Mouse (Mus musculus): ENCODE measurements at regions not wholly inside any gene's neighbourhood (a gene's known extent, or its start where the extent isn't known, plus 50 kb on each side); places are given as distances from the start of the nearest gene placed in this dataset.
A peak's percentile ranks its signal among the peaks of the same experiment; 100 is the strongest.

DNA sequence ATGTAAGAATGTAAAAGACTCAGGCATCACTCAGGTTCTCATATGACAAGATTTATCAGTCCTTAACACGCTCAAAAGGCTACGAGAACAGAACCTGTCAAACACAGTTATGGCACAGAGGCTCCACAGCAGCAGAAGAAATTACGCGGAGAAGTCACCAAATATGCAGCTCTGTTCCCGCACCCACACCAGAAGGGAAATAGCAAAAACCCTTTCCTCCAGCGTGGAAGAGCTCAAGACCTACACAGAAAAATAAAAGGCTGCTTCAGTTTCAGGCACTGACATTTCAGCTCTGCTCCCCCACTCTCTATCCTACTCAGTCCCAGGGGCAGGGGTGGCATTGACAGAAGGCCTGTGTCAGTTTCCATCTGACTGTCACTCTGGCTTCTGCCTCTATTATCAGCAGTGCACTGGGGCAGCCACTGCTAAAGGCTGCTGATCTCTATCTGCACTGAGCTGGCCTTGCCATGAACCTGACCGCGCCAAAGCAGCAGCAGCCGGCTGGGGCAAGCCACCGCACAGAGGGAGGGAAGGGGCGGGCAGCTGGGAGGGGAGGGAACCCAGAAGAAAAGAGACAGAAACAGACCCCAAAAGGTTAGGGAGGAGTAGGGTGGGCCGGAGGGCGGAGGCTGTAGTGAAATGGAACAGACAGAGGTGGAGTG lies 513.3 kb upstream of the Mms22l start:
- 27% methylated on average over 13 of the region's 13 CpGs for WGBS
- DNase-seq (ENCODE audit: low spot score): peak; percentile 18
- H3K9ac ChIP-seq (ENCODE audit: low read depth, low read length): no peak overlapping the region
- TF ChIP-seq CTCF (IDR thresholded peaks at IDR 0.05; ENCODE audit: low read depth): no peak
- H3K4me1 ChIP-seq (replicated peaks; ENCODE audit: insufficient read depth, low read length): no peaks in the 10 kb centered on the region
- ATAC-seq (replicated peaks; ENCODE audit: low FRiP score, low read depth): peak; percentile 90
- H3K4me2 ChIP-seq (ENCODE audit: low read length): peak overlapping the region; percentile 30; the same call in 1 of the 2 replicates
- H3K36me3 ChIP-seq (ENCODE audit: insufficient read depth, low read length): no peaks in the 10 kb centered on the region
- no peak overlapping the region for H3K27ac ChIP-seq
- no peaks in the 10 kb centered on the region for H3K27me3 ChIP-seq (ENCODE audit: insufficient read depth, low read length)
- H3K9me3 ChIP-seq (replicated peaks; ENCODE audit: low read length): no peaks in the 10 kb centered on the region
- no peak overlapping the region for H3K4me3 ChIP-seq (replicated peaks; ENCODE audit: low read depth, low read length)

DNA sequence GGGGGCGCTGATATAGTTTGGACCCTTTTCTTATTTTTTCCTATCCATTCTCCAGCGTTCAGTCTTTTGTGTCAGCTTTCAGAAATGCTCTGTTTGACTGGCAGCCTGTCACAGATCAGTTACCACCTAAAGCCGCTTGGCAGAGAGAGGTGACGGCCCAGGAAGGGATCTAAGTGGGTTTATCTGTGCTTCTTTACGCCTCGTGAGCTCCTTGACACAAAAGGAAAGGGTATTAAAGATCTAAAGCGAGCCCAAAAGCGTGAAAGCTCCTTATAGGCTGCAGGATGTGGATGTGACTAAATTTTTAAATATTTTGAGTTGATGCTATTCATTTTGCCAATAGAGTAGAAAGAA lies 512.8 kb upstream of the Mms22l start:
- peak; percentile 7; the same call in 1 of the 2 replicates for ATAC-seq (replicated peaks; ENCODE audit: low FRiP score, low read depth)
- no peak for TF ChIP-seq CTCF (IDR thresholded peaks at IDR 0.05; ENCODE audit: low read depth)
- Histone ChIP-seq H3K4me2 (ENCODE audit: low read length) (peak overlapping the region; percentile 30; the same call in 1 of the 2 replicates), H3K27me3 (ENCODE audit: insufficient read depth, low read length) (no peaks in the 10 kb centered on the region), H3K4me3 (replicated peaks; ENCODE audit: low read depth, low read length) (no peak overlapping the region), H3K27ac (no peak overlapping the region), H3K4me1 (replicated peaks; ENCODE audit: insufficient read depth, low read length) (no peaks in the 10 kb centered on the region), H3K9me3 (replicated peaks; ENCODE audit: low read length) (no peaks in the 10 kb centered on the region), H3K9ac (ENCODE audit: low read depth, low read length) (no peak overlapping the region), H3K36me3 (ENCODE audit: insufficient read depth, low read length) (no peaks in the 10 kb centered on the region)
- DNase-seq (ENCODE audit: low spot score): no peak
- 12% methylated on average over 8 of the region's 8 CpGs for WGBS

DNA sequence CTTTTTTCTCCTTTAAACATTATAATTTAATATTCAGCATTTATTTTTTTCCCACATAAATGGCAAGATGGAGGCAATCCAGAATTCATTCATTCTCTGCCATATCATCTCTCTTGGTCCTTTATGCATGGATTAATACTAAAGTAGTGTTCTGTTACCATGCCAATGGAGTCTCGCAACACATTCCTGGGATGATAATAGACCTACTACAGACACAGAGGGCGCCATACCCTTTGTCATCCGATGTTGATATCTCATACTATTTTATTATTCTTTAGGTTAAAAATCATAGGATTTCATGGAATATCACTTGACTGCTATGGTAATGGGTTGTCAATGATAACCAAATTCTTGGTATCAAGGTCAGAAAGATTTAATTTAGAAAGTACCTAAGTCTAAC lies 512.2 kb upstream of the Mms22l start:
- ATAC-seq (replicated peaks; ENCODE audit: low FRiP score, low read depth) (no peak), DNase-seq (ENCODE audit: low spot score) (no peak)
- H3K4me1 ChIP-seq (replicated peaks; ENCODE audit: insufficient read depth, low read length): no peaks in the 10 kb centered on the region
- no peaks in the 10 kb centered on the region for H3K27me3 ChIP-seq (ENCODE audit: insufficient read depth, low read length)
- H3K9me3 ChIP-seq (replicated peaks; ENCODE audit: low read length): no peaks in the 10 kb centered on the region
- H3K27ac ChIP-seq: no peak overlapping the region
- H3K9ac ChIP-seq (ENCODE audit: low read depth, low read length): no peak overlapping the region
- H3K4me3 ChIP-seq (replicated peaks; ENCODE audit: low read depth, low read length): no peak overlapping the region
- no peak overlapping the region for H3K4me2 ChIP-seq (ENCODE audit: low read length)
- no peak for TF ChIP-seq CTCF (IDR thresholded peaks at IDR 0.05; ENCODE audit: low read depth)
- no peaks in the 10 kb centered on the region for H3K36me3 ChIP-seq (ENCODE audit: insufficient read depth, low read length)
- whole genome bisulfite sequencing: 92% methylated on average over 3 of the region's 3 CpGs

DNA sequence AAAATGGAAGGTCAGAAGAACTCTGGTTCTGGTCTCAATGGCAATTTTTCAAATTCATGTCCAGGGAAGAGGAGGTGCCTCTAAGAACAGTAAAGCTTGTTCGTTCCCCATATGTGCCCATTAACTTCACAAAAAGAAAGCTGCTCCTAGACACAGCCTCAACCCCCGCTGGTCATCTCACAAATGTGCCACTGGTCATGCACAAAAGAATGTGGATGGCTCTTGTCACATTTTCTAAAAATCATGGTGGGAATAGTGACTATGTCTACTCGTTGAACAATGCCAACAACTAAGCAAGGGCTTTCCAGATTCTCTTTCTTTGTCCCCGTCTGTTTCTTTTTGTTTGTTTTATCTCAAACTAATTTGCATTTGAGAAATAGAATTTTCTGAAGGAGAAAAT lies 510.3 kb upstream of the Mms22l start:
- ATAC-seq (replicated peaks; ENCODE audit: low FRiP score, low read depth): no peak
- Histone ChIP-seq H3K4me1 (replicated peaks; ENCODE audit: insufficient read depth, low read length) (no peaks in the 10 kb centered on the region), H3K9ac (ENCODE audit: low read depth, low read length) (no peak overlapping the region), H3K4me2 (ENCODE audit: low read length) (no peak overlapping the region), H3K27ac (no peak overlapping the region), H3K9me3 (replicated peaks; ENCODE audit: low read length) (no peaks in the 10 kb centered on the region), H3K36me3 (ENCODE audit: insufficient read depth, low read length) (no peaks in the 10 kb centered on the region), H3K27me3 (ENCODE audit: insufficient read depth, low read length) (no peaks in the 10 kb centered on the region), H3K4me3 (replicated peaks; ENCODE audit: low read depth, low read length) (no peak overlapping the region)
- no peak for TF ChIP-seq CTCF (IDR thresholded peaks at IDR 0.05; ENCODE audit: low read depth)
- 78% methylated on average over 4 of the region's 4 CpGs for WGBS
- DNase-seq (ENCODE audit: low spot score): no peak

DNA sequence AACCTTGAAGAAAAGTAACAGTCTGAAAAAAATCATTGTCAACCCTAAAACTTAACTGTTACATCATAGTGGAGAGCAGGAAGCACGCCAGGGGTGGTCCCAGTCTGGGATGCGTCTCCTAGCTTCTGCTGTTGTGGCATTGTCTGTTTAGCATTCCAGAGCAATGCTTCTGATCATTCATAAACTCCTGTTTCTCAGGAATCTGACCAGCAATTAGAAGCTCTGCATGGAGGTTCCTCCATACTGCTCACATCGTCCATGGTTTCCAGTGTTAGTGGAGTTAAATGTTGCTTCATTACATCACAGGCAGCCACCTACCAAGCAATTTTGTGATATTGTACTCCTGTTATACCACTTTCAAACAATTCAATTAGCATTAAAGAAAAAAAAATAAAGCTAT lies 502.4 kb upstream of the Mms22l start:
- Histone ChIP-seq H3K27me3 (ENCODE audit: insufficient read depth, low read length) (no peaks in the 10 kb centered on the region), H3K9me3 (replicated peaks; ENCODE audit: low read length) (no peaks in the 10 kb centered on the region), H3K4me2 (ENCODE audit: low read length) (no peak overlapping the region), H3K27ac (no peak overlapping the region), H3K9ac (ENCODE audit: low read depth, low read length) (no peak overlapping the region), H3K4me1 (replicated peaks; ENCODE audit: insufficient read depth, low read length) (no peaks in the 10 kb centered on the region), H3K36me3 (ENCODE audit: insufficient read depth, low read length) (no peaks in the 10 kb centered on the region), H3K4me3 (replicated peaks; ENCODE audit: low read depth, low read length) (no peak overlapping the region)
- 72% methylated on average over 3 of the region's 3 CpGs for WGBS
- ATAC-seq (replicated peaks; ENCODE audit: low FRiP score, low read depth) (no peak), DNase-seq (ENCODE audit: low spot score) (no peak)
- no peak for TF ChIP-seq CTCF (IDR thresholded peaks at IDR 0.05; ENCODE audit: low read depth)

DNA sequence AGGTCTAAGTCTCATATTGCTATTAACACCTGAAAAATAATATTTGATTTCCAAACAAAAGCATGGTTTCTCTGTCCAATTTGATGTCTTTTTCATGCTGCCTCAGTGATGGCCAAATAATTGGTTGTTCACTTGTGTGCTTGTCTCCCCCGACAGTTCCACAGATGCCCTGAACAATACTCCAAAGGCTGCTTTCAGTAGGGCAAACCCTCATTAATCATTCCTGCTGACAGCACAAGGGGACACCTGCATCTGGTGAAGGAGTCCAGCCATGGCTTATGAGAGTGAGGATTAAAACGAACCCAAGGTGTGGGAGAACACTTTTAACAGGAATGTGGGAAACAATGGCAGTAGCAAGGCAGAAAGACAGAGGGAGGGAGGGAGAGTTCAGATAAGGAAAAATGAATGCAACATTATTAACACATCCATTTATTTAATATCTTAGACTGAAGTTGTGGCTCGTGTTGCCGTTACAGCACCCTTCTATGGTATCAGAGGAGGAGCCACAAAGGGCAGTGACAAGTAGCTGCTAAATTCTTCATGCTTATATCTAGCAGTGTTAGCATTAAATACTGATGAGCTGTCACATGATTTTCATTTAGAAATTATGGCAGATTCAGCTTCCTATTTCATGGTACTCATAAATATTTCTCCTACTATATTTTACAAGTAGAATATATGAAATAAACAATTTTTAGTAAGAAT lies 501.8 kb upstream of the Mms22l start:
- Histone ChIP-seq H3K4me3 (replicated peaks; ENCODE audit: low read depth, low read length) (no peak overlapping the region), H3K27me3 (ENCODE audit: insufficient read depth, low read length) (no peaks in the 10 kb centered on the region), H3K9ac (ENCODE audit: low read depth, low read length) (no peak overlapping the region), H3K4me1 (replicated peaks; ENCODE audit: insufficient read depth, low read length) (no peaks in the 10 kb centered on the region), H3K36me3 (ENCODE audit: insufficient read depth, low read length) (no peaks in the 10 kb centered on the region), H3K27ac (no peak overlapping the region), H3K4me2 (ENCODE audit: low read length) (no peak overlapping the region), H3K9me3 (replicated peaks; ENCODE audit: low read length) (no peaks in the 10 kb centered on the region)
- DNase-seq (ENCODE audit: low spot score) (no peak), ATAC-seq (replicated peaks; ENCODE audit: low FRiP score, low read depth) (no peak)
- 45% methylated on average over 4 of the region's 4 CpGs for WGBS
- no peak for TF ChIP-seq CTCF (IDR thresholded peaks at IDR 0.05; ENCODE audit: low read depth)
